Mouse (Mus musculus): ENCODE data around the gene Adam1b. TPM values are rescaled to one million over a fixed set of nuclear protein-coding genes. Genes with fewer than 3 reads are reported as not detected.

The Adam1b gene
- not detected for polyA plus RNA-seq (2012; fragmentation: generic; extraction: Trizol)
- long read RNA-seq, experiment 1, result 0 reads
- long read RNA-seq, experiment 2, result 0 reads

DNA sequence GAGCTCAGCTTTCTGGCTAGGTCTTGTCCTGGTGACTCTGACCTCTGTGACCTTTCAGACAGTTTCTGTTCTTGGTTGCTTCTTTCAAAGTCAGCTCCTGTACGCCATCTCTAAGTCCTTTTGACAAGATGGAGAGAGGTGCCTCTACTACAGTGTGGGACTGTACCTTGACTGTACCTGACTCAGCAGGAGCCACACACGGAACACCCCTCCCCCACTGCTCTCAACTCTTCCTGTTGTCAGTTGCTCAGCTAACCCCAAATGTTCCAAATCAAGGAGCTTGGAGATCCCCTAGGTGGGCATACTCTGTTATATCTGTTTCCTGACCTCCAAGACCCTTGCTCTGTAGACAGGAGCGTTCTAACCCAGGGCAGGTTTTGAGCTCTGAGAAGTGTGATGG, at the start of gene Adam1b:
Gene Adam1b (minus strand): TSS at position 205 of the 400 bp plus-strand sequence.
- Histone ChIP-seq H3ac (ENCODE audit: control insufficient read depth, insufficient read length, low read depth) (no peak within 1 kb of the TSS), H3K36me3 (ENCODE audit: control insufficient read depth, insufficient read depth) (no peaks in the 10 kb centered on the region), H3K79me3 (ENCODE audit: low read depth) (no peaks in the 10 kb centered on the region), H3K4me3 (ENCODE audit: insufficient read depth, poor library complexity, severe bottlenecking) (no peak within 1 kb of the TSS), H3K79me2 (ENCODE audit: control insufficient read depth, insufficient read depth) (no peaks in the 10 kb centered on the region), H3K27me3 (ENCODE audit: control insufficient read depth, insufficient read depth, insufficient read length) (peaks cover 24% of the 10 kb centered on the region)
- TF ChIP-seq CEBPB (IDR thresholded peaks at IDR 0.05; ENCODE audit: low read depth) (no peak), FOSL1 (IDR thresholded peaks at IDR 0.05; ENCODE audit: insufficient read depth, low read length, poor library complexity, severe bottlenecking) (no peak), MYOG (IDR thresholded peaks at IDR 0.05; ENCODE audit: control insufficient read depth, extremely low read depth, insufficient read length) (no peak), MYOD1 (IDR thresholded peaks at IDR 0.05; ENCODE audit: control insufficient read depth, insufficient read length, low read depth) (no peak)

DNA sequence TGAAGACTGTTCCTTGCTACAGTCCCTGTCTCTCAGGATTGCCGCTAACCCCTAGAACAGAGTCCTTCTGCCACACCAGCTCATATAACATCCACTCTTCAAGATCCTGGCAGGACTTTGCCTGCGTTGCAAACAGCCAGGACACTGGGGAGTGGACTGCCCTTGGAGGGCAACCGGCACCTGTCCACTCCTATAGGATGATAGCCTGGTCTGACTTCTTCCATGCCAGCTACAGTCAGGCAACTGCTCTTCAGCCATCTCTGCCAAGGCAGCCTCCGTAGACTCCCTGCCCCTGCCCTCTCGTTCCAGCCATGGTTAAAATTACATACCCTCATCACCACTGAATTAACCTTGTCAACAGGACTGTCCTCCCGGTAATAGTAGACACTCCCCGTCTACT, 46.0 kb upstream of the Adam1b start:
- TF ChIP-seq FOSL1 (IDR thresholded peaks at IDR 0.05; ENCODE audit: insufficient read depth, low read length, poor library complexity, severe bottlenecking) (no peak), USF1 (IDR thresholded peaks at IDR 0.05; ENCODE audit: low read depth) (no peak), MYOG (IDR thresholded peaks at IDR 0.05; ENCODE audit: control insufficient read depth, extremely low read depth, insufficient read length) (no peak), MYOD1 (IDR thresholded peaks at IDR 0.05; ENCODE audit: control insufficient read depth, insufficient read length, low read depth) (no peak), CEBPB (IDR thresholded peaks at IDR 0.05; ENCODE audit: low read depth) (no peak), CTCF (IDR thresholded peaks at IDR 0.05; ENCODE audit: control insufficient read depth, insufficient read depth, insufficient read length) (no peak), MAX (IDR thresholded peaks at IDR 0.05) (no peak)
- Histone ChIP-seq H3K4me3 (ENCODE audit: insufficient read depth, poor library complexity, severe bottlenecking) (no peak overlapping the region), H3K79me2 (ENCODE audit: control insufficient read depth, insufficient read depth) (peaks cover 24% of the 10 kb centered on the region), H3K36me3 (ENCODE audit: control insufficient read depth, insufficient read depth) (no peaks in the 10 kb centered on the region), H3ac (ENCODE audit: control insufficient read depth, insufficient read length, low read depth) (no peak overlapping the region), H3K27me3 (ENCODE audit: control insufficient read depth, insufficient read depth, insufficient read length) (no peaks in the 10 kb centered on the region), H3K79me3 (ENCODE audit: low read depth) (peaks cover 9% of the 10 kb centered on the region)

DNA sequence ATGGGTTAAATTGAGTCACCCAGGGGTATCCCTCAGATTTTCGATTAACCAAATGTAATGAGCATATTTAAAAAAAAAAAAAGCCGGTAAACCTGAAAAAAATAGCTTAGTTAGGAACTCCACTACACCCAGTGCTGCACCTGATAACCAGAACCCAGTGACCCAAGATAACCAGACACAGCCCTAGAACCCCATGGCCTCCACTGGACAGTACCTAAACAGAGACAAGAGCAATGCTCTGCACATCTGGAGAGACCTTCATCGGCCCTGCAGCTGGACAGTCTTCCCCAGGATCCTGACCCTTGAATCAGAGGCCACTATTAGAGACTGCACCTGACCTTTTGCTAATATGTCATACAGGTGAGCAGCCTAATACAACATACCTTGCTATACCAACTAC, 43.8 kb upstream of the Adam1b start:
- H3K4me3 ChIP-seq (ENCODE audit: insufficient read depth, poor library complexity, severe bottlenecking), result no peak overlapping the region
- no peak for TF ChIP-seq USF1 (IDR thresholded peaks at IDR 0.05; ENCODE audit: low read depth)
- TF ChIP-seq CTCF (IDR thresholded peaks at IDR 0.05; ENCODE audit: control insufficient read depth, insufficient read depth, insufficient read length), result no peak
- no peak for TF ChIP-seq CEBPB (IDR thresholded peaks at IDR 0.05; ENCODE audit: low read depth)
- TF ChIP-seq MYOG (IDR thresholded peaks at IDR 0.05; ENCODE audit: control insufficient read depth, extremely low read depth, insufficient read length), result no peak
- no peak for TF ChIP-seq MAX (IDR thresholded peaks at IDR 0.05)
- TF ChIP-seq FOSL1 (IDR thresholded peaks at IDR 0.05; ENCODE audit: insufficient read depth, low read length, poor library complexity, severe bottlenecking), result no peak
- TF ChIP-seq MYOD1 (IDR thresholded peaks at IDR 0.05; ENCODE audit: control insufficient read depth, insufficient read length, low read depth), result no peak
- peaks cover 45% of the 10 kb centered on the region for H3K79me2 ChIP-seq (ENCODE audit: control insufficient read depth, insufficient read depth)
- no peak overlapping the region for H3ac ChIP-seq (ENCODE audit: control insufficient read depth, insufficient read length, low read depth)
- no peaks in the 10 kb centered on the region for H3K36me3 ChIP-seq (ENCODE audit: control insufficient read depth, insufficient read depth)
- no peaks in the 10 kb centered on the region for H3K27me3 ChIP-seq (ENCODE audit: control insufficient read depth, insufficient read depth, insufficient read length)
- peaks cover 30% of the 10 kb centered on the region for H3K79me3 ChIP-seq (ENCODE audit: low read depth)

DNA sequence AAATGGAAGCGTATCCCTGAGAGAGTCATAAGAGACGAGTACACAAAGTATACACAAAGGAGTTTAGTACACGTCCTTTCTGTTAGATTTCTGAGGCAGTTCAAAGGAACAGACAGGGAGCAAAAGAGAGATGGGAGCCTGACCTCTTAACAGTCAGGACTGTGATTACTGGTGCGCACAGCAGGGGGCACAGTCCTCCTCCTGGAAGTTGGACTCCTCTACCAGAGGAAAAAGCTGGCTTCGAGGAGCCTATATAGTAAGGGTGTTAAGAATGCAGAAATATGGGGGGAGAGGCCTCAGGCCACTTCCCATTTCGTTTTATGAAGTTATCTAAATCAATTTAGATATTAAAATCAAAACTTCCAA, 43.3 kb upstream of the Adam1b start:
- H3K79me2 ChIP-seq (ENCODE audit: control insufficient read depth, insufficient read depth), result peaks cover 51% of the 10 kb centered on the region
- H3K36me3 ChIP-seq (ENCODE audit: control insufficient read depth, insufficient read depth), result no peaks in the 10 kb centered on the region
- H3K27me3 ChIP-seq (ENCODE audit: control insufficient read depth, insufficient read depth, insufficient read length), result no peaks in the 10 kb centered on the region
- H3K4me3 ChIP-seq (ENCODE audit: insufficient read depth, poor library complexity, severe bottlenecking), result peak overlapping the region; percentile 87
- peak; percentile 42 for TF ChIP-seq CTCF (IDR thresholded peaks at IDR 0.05; ENCODE audit: control insufficient read depth, insufficient read depth, insufficient read length)
- TF ChIP-seq MAX (IDR thresholded peaks at IDR 0.05), result no peak
- H3ac ChIP-seq (ENCODE audit: control insufficient read depth, insufficient read length, low read depth), result peak overlapping the region; percentile 33
- H3K79me3 ChIP-seq (ENCODE audit: low read depth), result peaks cover 36% of the 10 kb centered on the region

DNA sequence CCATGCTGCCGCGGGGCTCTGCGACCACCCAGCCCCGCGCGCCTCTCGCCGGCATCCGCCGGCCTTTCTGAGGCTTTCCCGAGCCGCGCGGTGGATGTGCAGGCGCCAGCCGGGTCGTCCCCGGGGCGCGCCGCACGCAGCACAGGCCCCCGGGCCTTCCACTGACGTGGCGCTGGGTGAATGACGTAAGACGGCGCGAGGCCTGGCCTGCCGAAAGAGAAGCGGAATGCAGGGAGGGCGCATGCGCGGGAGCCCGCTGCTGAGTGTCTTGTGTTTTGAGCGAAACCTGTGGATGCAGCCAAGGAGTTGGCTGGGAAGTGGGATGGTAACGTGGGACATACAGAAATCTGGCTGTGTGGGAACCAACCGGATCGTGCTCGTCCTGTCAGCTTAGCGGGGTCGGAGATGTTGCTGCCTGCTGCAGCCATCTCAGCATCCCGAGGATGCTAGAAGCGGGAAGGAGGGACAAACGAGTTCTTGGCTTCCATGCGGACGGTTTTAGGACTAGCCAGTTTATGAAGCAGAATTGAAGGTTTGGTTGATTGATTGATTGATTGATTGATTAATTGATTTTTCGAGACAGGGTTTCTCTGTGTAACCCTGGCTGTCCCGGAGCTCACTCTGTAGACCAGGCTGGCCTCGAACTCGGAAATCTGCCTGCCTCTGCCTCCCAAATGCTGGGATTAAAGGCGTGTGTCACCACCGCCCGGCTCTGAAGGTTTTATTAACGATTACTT, 42.7 kb upstream of the Adam1b start, which contains the start of gene Mapkapk5:
Gene Mapkapk5 (minus strand): TSS at position 113 of the 737 bp plus-strand sequence.
- H3K36me3 ChIP-seq (ENCODE audit: control insufficient read depth, insufficient read depth), result no peaks in the 10 kb centered on the region
- peak within 1 kb of the TSS; percentile 87 for H3K4me3 ChIP-seq (ENCODE audit: insufficient read depth, poor library complexity, severe bottlenecking)
- H3K79me3 ChIP-seq (ENCODE audit: low read depth), result peaks cover 41% of the 10 kb centered on the region
- no peaks in the 10 kb centered on the region for H3K27me3 ChIP-seq (ENCODE audit: control insufficient read depth, insufficient read depth, insufficient read length)
- peak within 1 kb of the TSS; percentile 76 for H3ac ChIP-seq (ENCODE audit: control insufficient read depth, insufficient read length, low read depth)
- H3K79me2 ChIP-seq (ENCODE audit: control insufficient read depth, insufficient read depth), result peaks cover 56% of the 10 kb centered on the region
- TF ChIP-seq CTCF (IDR thresholded peaks at IDR 0.05; ENCODE audit: control insufficient read depth, insufficient read depth, insufficient read length) (no peak), FOSL1 (IDR thresholded peaks at IDR 0.05; ENCODE audit: insufficient read depth, low read length, poor library complexity, severe bottlenecking) (no peak), USF1 (IDR thresholded peaks at IDR 0.05; ENCODE audit: low read depth) (no peak), MAX (IDR thresholded peaks at IDR 0.05) (peak; percentile 98), MYOD1 (IDR thresholded peaks at IDR 0.05; ENCODE audit: control insufficient read depth, insufficient read length, low read depth) (no peak)
